Mouse (Mus musculus): Measurements from ENCODE around the gene Tgfbr3l. TPM values are rescaled to one million over a fixed set of nuclear protein-coding genes. Genes with fewer than 3 reads are reported as not detected.

The Tgfbr3l gene
- polyA plus RNA-seq, 1 experiment: 56.4 TPM

DNA sequence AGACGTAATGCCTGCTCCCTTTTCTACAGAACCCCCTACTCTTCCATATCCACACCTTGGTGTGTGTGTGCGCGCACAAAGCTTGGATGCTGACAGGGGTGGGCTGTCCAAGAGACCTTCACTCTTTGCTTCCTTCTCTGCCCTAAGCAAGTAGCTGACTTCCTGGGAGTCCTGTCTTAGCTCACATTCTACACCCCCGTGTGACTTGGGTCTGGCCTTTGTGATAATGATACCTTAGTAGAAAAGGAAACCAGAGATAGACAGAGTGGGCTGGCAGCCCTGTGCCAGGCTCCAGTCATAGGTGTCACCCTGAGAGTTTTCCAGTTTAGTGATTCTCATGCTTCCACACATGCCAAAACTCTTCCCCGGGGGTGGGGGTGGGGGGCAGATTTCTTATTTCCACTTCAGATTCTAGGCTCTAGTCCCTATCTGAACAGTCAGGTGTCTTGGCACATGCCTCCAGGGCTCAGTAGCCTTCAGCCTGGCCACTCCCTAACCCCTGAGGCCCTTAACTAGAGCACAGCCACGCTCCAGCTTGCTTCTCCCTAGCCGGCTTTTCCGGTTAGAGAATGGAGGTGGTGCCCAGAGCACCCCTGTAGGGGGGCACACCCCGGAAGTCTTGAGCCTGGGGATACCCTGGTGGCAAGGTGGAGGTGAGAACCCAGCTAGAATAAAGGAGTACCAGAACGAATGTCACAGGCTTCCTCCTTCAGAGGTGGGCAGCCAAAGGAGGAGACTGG lies 17.2 kb upstream of the Tgfbr3l start:
- Histone ChIP-seq H3K4me1 (replicated peaks; ENCODE audit: control insufficient read depth, insufficient read depth, low read length) (no peaks in the 10 kb centered on the region), H3K36me3 (ENCODE audit: control insufficient read depth, insufficient read depth, low read length) (no peaks in the 10 kb centered on the region), H3K27ac (ENCODE audit: control insufficient read depth, insufficient read depth, low read length) (no peak overlapping the region), H3K4me3 (ENCODE audit: control insufficient read depth, insufficient read depth, low read length) (no peak overlapping the region), H3K27me3 (ENCODE audit: control insufficient read depth, insufficient read depth, low read length) (no peaks in the 10 kb centered on the region; the same call in 1 of the 2 replicates)
- WGBS: 76% methylated on average over 10 of the region's 10 CpGs
- DNase-seq: no peak
- TF ChIP-seq CTCF (IDR thresholded peaks at IDR 0.05; ENCODE audit: borderline replicate concordance, control insufficient read depth, extremely low read depth, insufficient read depth, low read length, poor library complexity) (no peak), POLR2A (IDR thresholded peaks at IDR 0.05; ENCODE audit: control insufficient read depth, extremely low read depth, insufficient read depth, low read length, poor library complexity) (no peak)

GRCm38 (mm10) chr8:4237814-4238433 lies 10.1 kb upstream of the Tgfbr3l start:
- Histone ChIP-seq H3K27me3 (ENCODE audit: control insufficient read depth, insufficient read depth, low read length) (no peaks in the 10 kb centered on the region), H3K4me3 (ENCODE audit: control insufficient read depth, insufficient read depth, low read length) (peak overlapping the region; percentile 91), H3K36me3 (ENCODE audit: control insufficient read depth, insufficient read depth, low read length) (no peaks in the 10 kb centered on the region), H3K27ac (ENCODE audit: control insufficient read depth, insufficient read depth, low read length) (peak overlapping the region; percentile 79), H3K4me1 (replicated peaks; ENCODE audit: control insufficient read depth, insufficient read depth, low read length) (peaks cover 20% of the 10 kb centered on the region)
- WGBS: 22% methylated on average over 15 of the region's 15 CpGs
- no peak for DNase-seq
- TF ChIP-seq CTCF (IDR thresholded peaks at IDR 0.05; ENCODE audit: borderline replicate concordance, control insufficient read depth, extremely low read depth, insufficient read depth, low read length, poor library complexity) (no peak), POLR2A (IDR thresholded peaks at IDR 0.05; ENCODE audit: control insufficient read depth, extremely low read depth, insufficient read depth, low read length, poor library complexity) (no peak)

GRCm38 (mm10) chr8:4238434-4239192 lies 9.4 kb upstream of the Tgfbr3l start, which contains the start of the genes Map2k7 and Gm49320:
Gene Map2k7, plus strand, starts transcription at chr8:4238740.
Gene Gm49320, plus strand, starts transcription at chr8:4238865.
- peaks cover 1% of the 10 kb centered on the region for H3K36me3 ChIP-seq (ENCODE audit: control insufficient read depth, insufficient read depth, low read length)
- peak within 1 kb of the TSS; percentile 91 for H3K4me3 ChIP-seq (ENCODE audit: control insufficient read depth, insufficient read depth, low read length)
- peak; percentile 99 for DNase-seq
- WGBS: under 1% methylated on average over 68 of the region's 71 CpGs
- peaks cover 20% of the 10 kb centered on the region for H3K4me1 ChIP-seq (replicated peaks; ENCODE audit: control insufficient read depth, insufficient read depth, low read length)
- TF ChIP-seq CTCF (IDR thresholded peaks at IDR 0.05; ENCODE audit: borderline replicate concordance, control insufficient read depth, extremely low read depth, insufficient read depth, low read length, poor library complexity): peak; percentile 70; the same call in 1 of the 2 replicates
- peak; percentile 74 for TF ChIP-seq POLR2A (IDR thresholded peaks at IDR 0.05; ENCODE audit: control insufficient read depth, extremely low read depth, insufficient read depth, low read length, poor library complexity)
- no peaks in the 10 kb centered on the region for H3K27me3 ChIP-seq (ENCODE audit: control insufficient read depth, insufficient read depth, low read length)
- peak within 1 kb of the TSS; percentile 79 for H3K27ac ChIP-seq (ENCODE audit: control insufficient read depth, insufficient read depth, low read length)

- peak overlapping the region; percentile 62 for H3K27ac ChIP-seq (ENCODE audit: control insufficient read depth, insufficient read depth, low read length)
- H3K36me3 ChIP-seq (ENCODE audit: control insufficient read depth, insufficient read depth, low read length): peaks cover 8% of the 10 kb centered on the region
- TF ChIP-seq POLR2A (IDR thresholded peaks at IDR 0.05; ENCODE audit: control insufficient read depth, extremely low read depth, insufficient read depth, low read length, poor library complexity) (no peak), CTCF (IDR thresholded peaks at IDR 0.05; ENCODE audit: borderline replicate concordance, control insufficient read depth, extremely low read depth, insufficient read depth, low read length, poor library complexity) (no peak)
- H3K4me3 ChIP-seq (ENCODE audit: control insufficient read depth, insufficient read depth, low read length): peak overlapping the region; percentile 91
- peaks cover 20% of the 10 kb centered on the region for H3K4me1 ChIP-seq (replicated peaks; ENCODE audit: control insufficient read depth, insufficient read depth, low read length)
- H3K27me3 ChIP-seq (ENCODE audit: control insufficient read depth, insufficient read depth, low read length): no peaks in the 10 kb centered on the region
- 5% methylated on average over 19 of the region's 19 CpGs for WGBS
- no peak for DNase-seq
Observed at GRCm38 (mm10) chr8:4239193-4239890, 8.7 kb upstream of the Tgfbr3l start.

GRCm38 (mm10) chr8:4245061-4245460 lies 3.0 kb upstream of the Tgfbr3l start:
- Histone ChIP-seq H3K27ac (ENCODE audit: control insufficient read depth, insufficient read depth, low read length) (no peak overlapping the region), H3K4me1 (replicated peaks; ENCODE audit: control insufficient read depth, insufficient read depth, low read length) (peaks cover 6% of the 10 kb centered on the region), H3K4me3 (ENCODE audit: control insufficient read depth, insufficient read depth, low read length) (no peak overlapping the region), H3K27me3 (ENCODE audit: control insufficient read depth, insufficient read depth, low read length) (no peaks in the 10 kb centered on the region), H3K36me3 (ENCODE audit: control insufficient read depth, insufficient read depth, low read length) (peaks cover 30% of the 10 kb centered on the region)
- WGBS: 98% methylated on average over 5 of the region's 5 CpGs
- no peak for DNase-seq
- TF ChIP-seq POLR2A (IDR thresholded peaks at IDR 0.05; ENCODE audit: control insufficient read depth, extremely low read depth, insufficient read depth, low read length, poor library complexity): no peak
- TF ChIP-seq CTCF (IDR thresholded peaks at IDR 0.05; ENCODE audit: borderline replicate concordance, control insufficient read depth, extremely low read depth, insufficient read depth, low read length, poor library complexity): no peak

GRCm38 (mm10) chr8:4245737-4246136 lies 2.3 kb upstream of the Tgfbr3l start:
- Histone ChIP-seq H3K4me3 (ENCODE audit: control insufficient read depth, insufficient read depth, low read length) (no peak overlapping the region), H3K27me3 (ENCODE audit: control insufficient read depth, insufficient read depth, low read length) (no peaks in the 10 kb centered on the region), H3K27ac (ENCODE audit: control insufficient read depth, insufficient read depth, low read length) (no peak overlapping the region), H3K4me1 (replicated peaks; ENCODE audit: control insufficient read depth, insufficient read depth, low read length) (no peaks in the 10 kb centered on the region), H3K36me3 (ENCODE audit: control insufficient read depth, insufficient read depth, low read length) (peaks cover 30% of the 10 kb centered on the region)
- TF ChIP-seq POLR2A (IDR thresholded peaks at IDR 0.05; ENCODE audit: control insufficient read depth, extremely low read depth, insufficient read depth, low read length, poor library complexity): no peak
- TF ChIP-seq CTCF (IDR thresholded peaks at IDR 0.05; ENCODE audit: borderline replicate concordance, control insufficient read depth, extremely low read depth, insufficient read depth, low read length, poor library complexity): no peak
- WGBS: 98% methylated on average over 13 of the region's 13 CpGs
- DNase-seq: no peak

All from thymus, adult 2 months (tissue).